9 mouse cellular contexts compared by ENCODE assay signal in genomic region chr9:44498421-44499355, GRCm38 (mm10). TPM values are rescaled to one million over a fixed set of nuclear protein-coding genes. Genes with fewer than 3 reads are reported as not detected.
A peak's percentile ranks its signal among the peaks of the same experiment; 100 is the strongest.
DNase-seq lines count a peak whose midpoint lies in the region; ATAC-seq and TF ChIP-seq lines count a peak whose summit lies in the region.
"Had no signal": no experiment of that assay in that cellular context is flagged by ENCODE, and none has a peak within 500 bp of the region (broad histone marks: within the 10 kb centered on the region; RNA-seq: fewer than 3 reads in every experiment).

No protein-coding gene starts in this region.

- H3K4me3 ChIP-seq in ES-Bruce4 (ENCODE audit: low read depth, low read length), result peak overlapping the region; percentile 61
- peak overlapping the region; percentile 46 for H3K4me3 ChIP-seq in embryonic facial prominence, embryonic 14.5 days (ENCODE audit: low read depth, low read length)
- H3K4me3 ChIP-seq in heart, postnatal 0 days (ENCODE audit: low read depth, low read length), result peak overlapping the region; percentile 47

- H3K9me3 ChIP-seq in ES-Bruce4 (replicated peaks; ENCODE audit: control insufficient read depth, insufficient read depth, low read length, poor library complexity, severe bottlenecking), result no peaks in the 10 kb centered on the region
- no peaks in the 10 kb centered on the region for H3K9me3 ChIP-seq in embryonic facial prominence, embryonic 14.5 days (ENCODE audit: control insufficient read depth, low read length)
- no peaks in the 10 kb centered on the region for H3K9me3 ChIP-seq in heart, postnatal 0 days (replicated peaks; ENCODE audit: control insufficient read depth, low read length)

- 0 out of 2 replicates have a peak, but pooled peaks have one; percentile 23 for TF ChIP-seq EP300 in ES-Bruce4 (IDR thresholded peaks at IDR 0.05; ENCODE audit: insufficient read depth, low read depth, low read length)
- TF ChIP-seq EP300 in heart, postnatal 0 days (IDR thresholded peaks at IDR 0.05; ENCODE audit: low read depth), result no peak

- no peaks in the 10 kb centered on the region for H3K27me3 ChIP-seq in ES-Bruce4 (ENCODE audit: control insufficient read depth, insufficient read depth, low read length, poor library complexity, severe bottlenecking)
- H3K27me3 ChIP-seq in embryonic facial prominence, embryonic 14.5 days (replicated peaks; ENCODE audit: control insufficient read depth, insufficient read depth, low read length), result no peaks in the 10 kb centered on the region
- no peaks in the 10 kb centered on the region for H3K27me3 ChIP-seq in heart, postnatal 0 days (ENCODE audit: control insufficient read depth, insufficient read depth, low read length)

- peaks cover 18% of the 10 kb centered on the region for H3K4me1 ChIP-seq in ES-Bruce4 (ENCODE audit: control insufficient read depth, insufficient read depth, low read length)
- H3K4me1 ChIP-seq in embryonic facial prominence, embryonic 14.5 days (ENCODE audit: control insufficient read depth, insufficient read depth, low read length), result peaks cover 67% of the 10 kb centered on the region
- peaks cover 65% of the 10 kb centered on the region for H3K4me1 ChIP-seq in heart, postnatal 0 days (ENCODE audit: control insufficient read depth, insufficient read depth)

- DNase-seq in adrenal gland, adult 2 months, result peak; percentile 89
- DNase-seq in embryonic facial prominence, embryonic 14.5 days (ENCODE audit: low spot score), result peak; percentile 96
- DNase-seq in heart, postnatal 0 days (ENCODE audit: low spot score), result peak; percentile 89
- peak; percentile 87 for DNase-seq in kidney, postnatal 36 days
- DNase-seq in lung, postnatal 36 days, result peak; percentile 93
- DNase-seq in right cerebral cortex, postnatal 25 days, result peak; percentile 59

- no peak overlapping the region for H3K27ac ChIP-seq in ES-Bruce4 (ENCODE audit: insufficient read depth, low read length)
- peak overlapping the region; percentile 93 for H3K27ac ChIP-seq in embryonic facial prominence, embryonic 14.5 days (replicated peaks; ENCODE audit: low read depth, low read length)
- peak overlapping the region; percentile 96 for H3K27ac ChIP-seq in heart, postnatal 0 days (ENCODE audit: low read depth)

- WGBS in embryonic facial prominence, embryonic 14.5 days, result under 1% methylated on average over 36 of the region's 59 CpGs
- 1% methylated on average over 55 of the region's 59 CpGs for WGBS in heart, postnatal 0 days

- ATAC-seq in embryonic facial prominence, embryonic 14.5 days (ENCODE audit: low read depth), result peak; percentile 85
- peak; percentile 78 for ATAC-seq in heart, postnatal 0 days (ENCODE audit: insufficient read depth, low read depth)
- no peak for ATAC-seq in inflammation-experienced regulatory T-cells, adult 6 months

- no peak for TF ChIP-seq POLR2A in ES-Bruce4 (IDR thresholded peaks at IDR 0.05; ENCODE audit: insufficient read depth, low read length)

- H3K9ac ChIP-seq in ES-Bruce4 (ENCODE audit: low read depth, poor library complexity, severe bottlenecking), result peak overlapping the region; percentile 47
- peak overlapping the region; percentile 69 for H3K9ac ChIP-seq in embryonic facial prominence, embryonic 14.5 days (ENCODE audit: low read depth, low read length)
- peak overlapping the region; percentile 64 for H3K9ac ChIP-seq in heart, postnatal 0 days (replicated peaks; ENCODE audit: low read depth, low read length)

- no peak for TF ChIP-seq CTCF in ES-Bruce4 (IDR thresholded peaks at IDR 0.05; ENCODE audit: low read depth, low read length)
- peak; percentile 47 for TF ChIP-seq CTCF in heart, postnatal 0 days (IDR thresholded peaks at IDR 0.05; ENCODE audit: low read depth)

- peak overlapping the region; percentile 91 for H3K4me2 ChIP-seq in embryonic facial prominence, embryonic 14.5 days (ENCODE audit: low read depth, low read length)
- peak overlapping the region; percentile 62 for H3K4me2 ChIP-seq in heart, postnatal 0 days (ENCODE audit: low read depth, low read length)

- no peaks in the 10 kb centered on the region for H3K36me3 ChIP-seq in ES-Bruce4 (ENCODE audit: control insufficient read depth, insufficient read depth, low read length, poor library complexity, severe bottlenecking)
- H3K36me3 ChIP-seq in embryonic facial prominence, embryonic 14.5 days (ENCODE audit: control insufficient read depth, insufficient read depth, low read length), result peaks cover 31% of the 10 kb centered on the region
- H3K36me3 ChIP-seq in heart, postnatal 0 days (replicated peaks; ENCODE audit: control insufficient read depth, insufficient read depth, low read length), result peaks cover 19% of the 10 kb centered on the region

RNA-seq across cellular contexts. Expression of gene Bcl9l, which starts 16.1 kb away (rescaled TPM):
- polyA plus RNA-seq in ES-Bruce4 (2011; ENCODE audit: insufficient read depth, insufficient read length, low read depth, missing spikeins), result 22.6 and 25.6 TPM in 2 replicates
- total RNA-seq in adrenal gland, adult 2 months (2021), result 10 to 100 TPM; 41.9 to 61.1 TPM
- 62.7 and 64.5 TPM in 2 replicates for polyA plus RNA-seq in adrenal gland, adult 2 months (2012; rRNA removed)
- polyA plus RNA-seq in embryonic facial prominence, embryonic 14.5 days (2014; fragmentation: Nextera tagmentation; extraction: Ambion mirVana), result 16.9 and 18.7 TPM in 2 replicates
- total RNA-seq in heart, postnatal 0 days (2014; rRNA removed; ENCODE audit: low replicate concordance), result 12.4 and 33.9 TPM in 2 replicates
- 4.4 and 5.2 TPM in 2 replicates for polyA plus RNA-seq in heart, postnatal 0 days (2015; fragmentation: Nextera tagmentation; extraction: Ambion mirVana)
- polyA plus RNA-seq in inflammation-experienced regulatory T-cells, adult 6 months (2017; shearing (Covaris generic)), result 10 to 100 TPM; 11.1 to 12.4 (median 12.2) TPM

RNA-seq across cellular contexts. Expression of gene Upk2, which starts 43.9 kb away (rescaled TPM):
- 1.7 and 2.5 TPM in 2 replicates for polyA plus RNA-seq in ES-Bruce4 (2011; ENCODE audit: insufficient read depth, insufficient read length, low read depth, missing spikeins)
- total RNA-seq in adrenal gland, adult 2 months (2021), result not detected
- not detected in 2 replicates for polyA plus RNA-seq in adrenal gland, adult 2 months (2012; rRNA removed)
- polyA plus RNA-seq in embryonic facial prominence, embryonic 14.5 days (2014; fragmentation: Nextera tagmentation; extraction: Ambion mirVana), result 1.7 and 2.3 TPM in 2 replicates
- total RNA-seq in heart, postnatal 0 days (2014; rRNA removed; ENCODE audit: low replicate concordance), result 18.0 TPM in 1 of 2 replicates, not detected in the other
- not detected in 2 replicates for polyA plus RNA-seq in heart, postnatal 0 days (2015; fragmentation: Nextera tagmentation; extraction: Ambion mirVana)
- not detected for polyA plus RNA-seq in inflammation-experienced regulatory T-cells, adult 6 months (2017; shearing (Covaris generic))
- total RNA-seq: layer of hippocampus, adult 8-10 months had no signal

RNA-seq across cellular contexts. Expression of gene Foxr1, which starts 57.8 kb away (rescaled TPM):
- 1.3 and 1.8 TPM in 2 replicates for polyA plus RNA-seq in ES-Bruce4 (2011; ENCODE audit: insufficient read depth, insufficient read length, low read depth, missing spikeins)
- total RNA-seq in adrenal gland, adult 2 months (2021), result not detected
- not detected in 2 replicates for polyA plus RNA-seq in adrenal gland, adult 2 months (2012; rRNA removed)
- not detected in 2 replicates for polyA plus RNA-seq in embryonic facial prominence, embryonic 14.5 days (2014; fragmentation: Nextera tagmentation; extraction: Ambion mirVana)
- total RNA-seq in heart, postnatal 0 days (2014; rRNA removed; ENCODE audit: low replicate concordance), result not detected in 2 replicates
- not detected in 2 replicates for polyA plus RNA-seq in heart, postnatal 0 days (2015; fragmentation: Nextera tagmentation; extraction: Ambion mirVana)
- polyA plus RNA-seq in inflammation-experienced regulatory T-cells, adult 6 months (2017; shearing (Covaris generic)), result under 1 TPM in 2 of 3 experiments, not detected in 1; 0.17 to 0.72 TPM
- total RNA-seq: layer of hippocampus, adult 8-10 months had no signal
